Mouse (Mus musculus) left cerebral cortex, postnatal 36 days (tissue): ENCODE measurements around the gene Mesp2. TPM values are rescaled to one million over a fixed set of nuclear protein-coding genes. Genes with fewer than 3 reads are reported as not detected.

Source experiments
- DNase-seq, 2 experiments: peaks; one replicate each; pipeline ENCODE4 v3.0.0; 2021 to 2022; ENCODE audit warnings: low spot score in 2 of 2, mixed read lengths in 1 of 2
- intact Hi-C: fragments of 180-260 bp; cut with DNase I; formaldehyde crosslinking; loops from one replicate; pipeline ENCODE4 v1.15.1; 2025
- total RNA-seq, 2 experiments: library from RNA; stranded (reverse); gene quantifications; 2 replicates each; pipeline ENCODE4 v1.2.3; 2021

Mesp2 gene
- total RNA-seq, 2 experiments from 2014 or later, result 1.5 to 1.7 TPM

DNA sequence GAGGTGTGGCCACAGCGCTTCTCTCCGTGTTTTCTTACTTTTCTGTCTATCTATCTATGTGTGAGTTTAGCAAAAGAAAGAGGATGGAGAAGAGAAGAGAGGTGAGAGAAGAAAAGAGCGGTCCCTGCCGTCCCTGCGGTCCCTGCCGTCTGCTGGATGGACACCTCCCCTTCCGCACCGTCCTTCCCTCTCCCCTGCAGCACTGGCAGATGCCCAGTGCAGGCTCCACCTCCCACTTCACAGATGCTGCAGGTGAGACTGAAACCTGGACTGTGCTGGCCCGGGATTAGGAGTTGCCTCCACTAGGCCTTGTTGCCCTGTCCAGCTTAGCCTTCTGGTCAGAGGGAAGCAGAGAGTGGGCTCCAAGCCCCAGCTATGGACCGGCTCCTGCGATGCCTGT, 9.1 kb upstream of the Mesp2 start:
- intact Hi-C loops, result no loop called here
- DNase-seq, result no peak

DNA sequence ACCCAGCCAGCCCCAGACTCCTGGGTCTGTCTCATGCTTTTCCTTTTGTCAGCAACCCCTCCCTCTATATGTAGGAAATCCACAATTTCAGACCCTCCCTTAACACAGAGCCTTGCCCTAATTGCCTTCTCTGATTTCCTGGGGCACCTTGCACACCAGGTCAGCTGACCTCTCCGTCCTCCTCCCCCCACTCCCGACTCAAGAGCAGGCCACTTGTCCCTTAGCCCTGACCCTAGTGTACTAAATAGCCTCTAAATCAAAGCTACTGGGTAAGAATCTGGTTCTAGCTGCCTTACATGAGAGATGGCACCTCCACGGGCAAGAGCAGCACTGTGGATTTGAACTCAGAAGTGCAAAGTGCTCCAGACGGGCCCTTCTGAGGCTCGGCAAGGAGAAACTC, 8.5 kb upstream of the Mesp2 start:
- DNase-seq, result no peak
- intact Hi-C loops, result no loop called here

DNA sequence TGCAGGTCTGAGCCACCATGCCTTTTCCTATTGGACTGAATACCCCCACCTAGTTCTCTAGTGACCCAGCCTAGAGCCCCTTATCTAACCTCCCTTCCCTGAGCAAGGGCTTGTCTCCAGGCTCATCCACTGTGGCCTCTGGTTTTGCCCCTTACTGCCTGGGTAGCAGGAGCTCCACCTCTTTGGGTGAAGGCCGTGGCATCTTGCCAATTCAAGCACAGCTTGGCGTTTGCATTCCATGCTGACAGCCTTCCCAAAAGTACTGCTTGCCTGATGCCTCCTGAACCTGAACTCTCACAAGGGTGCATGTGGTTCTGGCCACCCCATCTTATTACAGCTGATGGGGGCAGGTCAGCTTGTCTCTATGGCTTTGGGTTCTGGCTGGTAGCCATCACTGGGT, 6.6 kb upstream of the Mesp2 start:
- intact Hi-C loops, result no loop called here
- DNase-seq, result no peak

DNA sequence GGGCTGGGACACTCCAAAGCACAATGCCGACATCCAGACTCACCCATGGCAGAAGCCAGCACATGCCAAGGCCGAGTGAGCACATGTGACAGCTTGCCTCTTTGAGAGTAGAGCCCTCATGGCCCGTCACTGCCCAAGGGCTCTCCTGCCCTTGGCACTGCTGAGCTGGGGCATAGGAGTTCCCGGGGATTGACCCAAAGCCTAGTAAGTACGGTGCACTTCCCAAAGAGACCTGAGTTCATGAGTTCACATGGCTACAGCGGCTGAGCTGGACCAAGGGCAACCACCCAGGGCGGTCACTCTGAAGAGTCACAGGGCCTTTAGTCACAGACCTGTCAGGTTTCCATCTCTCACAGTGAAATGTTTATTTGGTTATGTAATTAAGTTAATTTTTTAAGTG, 2.0 kb upstream of the Mesp2 start:
- DNase-seq, result no peak
- intact Hi-C loops, result no loop called here

DNA sequence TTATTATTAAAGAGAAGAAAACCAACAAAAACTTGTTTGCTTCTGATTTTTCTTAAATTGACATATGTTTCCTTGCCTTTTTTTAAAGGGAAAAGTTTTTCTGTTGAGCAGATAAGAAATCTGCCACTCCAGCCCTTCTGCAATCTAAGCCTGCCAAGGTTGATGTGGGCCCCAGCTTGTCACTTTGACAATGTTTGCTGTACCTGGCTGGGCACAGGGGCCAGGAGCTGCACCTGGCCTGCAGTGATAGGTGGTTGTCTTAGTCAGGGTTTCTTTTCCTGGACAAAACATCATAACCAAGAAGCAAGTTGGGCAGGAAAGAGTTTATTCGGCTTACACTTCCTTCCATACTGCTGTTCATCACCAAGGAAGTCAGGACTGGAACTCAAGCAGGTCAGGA, 2.9 kb downstream of the Mesp2 start:
- no peak for DNase-seq
- intact Hi-C loops, result no loop called here

DNA sequence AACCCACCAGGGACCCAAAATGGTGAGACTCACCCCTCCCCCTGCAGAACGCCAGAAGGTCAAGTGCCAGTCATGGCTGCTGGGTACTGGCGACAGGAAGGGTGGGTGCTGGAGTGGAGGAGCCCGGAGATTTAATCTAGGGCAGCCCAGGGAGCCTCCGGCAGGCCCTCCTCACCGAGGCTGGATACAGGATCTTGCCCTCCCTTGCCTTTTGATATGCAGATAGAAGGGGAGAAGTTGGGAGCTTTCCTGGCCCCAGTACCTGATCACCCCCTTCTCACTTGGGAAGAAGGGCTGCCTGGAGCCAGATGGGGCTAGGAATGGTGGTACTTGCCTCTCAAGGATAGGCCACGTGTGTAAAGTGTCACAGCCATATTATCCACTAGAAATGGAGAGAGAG, 7.8 kb downstream of the Mesp2 start:
- intact Hi-C loops, result no loop called here
- no peak for DNase-seq

DNA sequence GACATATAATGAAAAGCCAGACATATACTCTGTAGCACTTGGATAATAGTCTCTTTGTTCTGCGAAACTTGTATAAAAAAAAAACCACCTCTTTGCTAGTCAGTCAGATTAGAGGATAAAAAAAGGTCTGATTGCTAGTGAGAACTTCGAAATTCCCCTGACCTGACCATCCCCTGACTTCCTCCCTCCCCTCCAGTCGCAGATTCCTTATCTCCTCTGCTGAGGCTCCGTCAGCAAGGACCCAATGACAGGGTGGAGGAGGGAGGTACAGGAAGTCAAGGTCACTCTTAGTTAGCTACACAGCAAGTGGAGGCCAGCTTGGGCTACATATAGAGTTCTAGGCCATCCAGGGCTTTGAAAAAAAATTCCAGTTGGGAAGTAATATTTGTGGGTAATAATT, 9.0 kb downstream of the Mesp2 start:
- no peak for DNase-seq
- intact Hi-C loops, result no loop called here

DNA sequence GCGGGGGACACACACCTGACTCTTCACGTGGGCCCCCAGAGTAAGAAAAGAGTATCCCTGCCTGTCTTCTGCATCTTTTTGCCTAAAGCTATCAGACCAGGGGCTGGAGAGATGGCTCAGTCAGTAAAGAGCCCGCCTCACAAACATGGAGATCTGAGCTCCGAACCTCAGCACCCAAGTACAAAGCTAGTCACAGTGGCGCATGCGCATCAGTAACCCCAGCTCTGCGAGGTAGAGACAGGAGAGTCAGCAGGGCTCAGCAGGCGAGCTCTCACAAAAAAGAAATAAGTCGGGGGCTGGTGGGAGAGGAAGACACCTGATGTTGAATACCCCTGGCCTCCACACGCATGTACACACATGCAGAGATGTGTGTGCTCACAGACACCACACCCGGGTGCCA, 9.5 kb downstream of the Mesp2 start:
- no peak for DNase-seq
- intact Hi-C loops, result no loop called here

DNA sequence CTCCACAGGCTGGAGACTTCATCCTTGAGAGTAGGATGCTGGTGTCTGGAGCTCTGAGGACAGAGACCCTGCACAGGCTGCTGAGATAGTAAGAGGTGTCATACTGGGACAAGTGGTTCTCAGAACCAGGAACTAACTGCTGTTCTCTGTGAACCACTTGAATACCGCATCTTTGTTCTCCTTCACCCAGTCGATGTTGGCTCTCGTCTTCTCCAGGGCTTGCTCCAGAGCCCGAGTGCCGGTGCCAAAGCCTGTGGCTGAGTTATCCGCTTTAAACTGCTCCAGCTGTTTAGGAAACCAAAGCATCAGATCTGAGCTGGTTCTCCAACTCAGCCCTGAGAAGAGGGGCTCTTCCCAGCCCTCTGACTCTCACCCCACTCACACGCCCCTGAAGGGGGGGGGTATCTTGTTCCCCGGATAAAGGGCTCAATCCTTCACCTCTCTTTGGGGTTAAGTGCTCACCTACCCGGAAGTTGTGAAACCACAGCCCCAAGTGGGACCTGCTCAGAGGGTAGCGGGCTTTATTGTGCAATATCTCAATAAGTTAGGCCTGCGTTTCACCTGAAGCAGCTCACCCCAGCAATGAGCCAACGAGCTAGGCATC, 11.7 kb downstream of the Mesp2 start:
- DNase-seq, result no peak
- intact Hi-C loops, result no loop called here

DNA sequence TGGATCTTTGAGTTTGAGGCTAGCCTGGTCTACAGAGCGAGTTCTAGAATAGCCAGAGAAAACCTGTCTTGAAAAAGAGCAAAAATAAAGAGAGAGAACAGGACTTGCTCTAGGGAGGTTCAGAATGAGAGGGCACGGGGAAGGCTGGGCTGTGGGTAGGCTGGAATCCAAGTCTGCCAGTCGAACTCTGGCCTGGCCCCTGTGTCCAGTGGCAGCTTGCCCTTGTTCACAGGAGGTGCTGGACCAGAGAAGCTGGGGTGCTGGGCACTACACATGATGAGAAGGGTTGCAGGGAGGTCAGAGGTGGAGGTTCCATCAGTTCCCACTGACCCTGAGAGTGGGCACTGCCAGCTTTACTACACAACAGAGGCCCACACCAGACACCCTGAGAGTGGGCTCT, 17.8 kb downstream of the Mesp2 start:
- DNase-seq, result no peak
- intact Hi-C loops, result no loop called here

DNA sequence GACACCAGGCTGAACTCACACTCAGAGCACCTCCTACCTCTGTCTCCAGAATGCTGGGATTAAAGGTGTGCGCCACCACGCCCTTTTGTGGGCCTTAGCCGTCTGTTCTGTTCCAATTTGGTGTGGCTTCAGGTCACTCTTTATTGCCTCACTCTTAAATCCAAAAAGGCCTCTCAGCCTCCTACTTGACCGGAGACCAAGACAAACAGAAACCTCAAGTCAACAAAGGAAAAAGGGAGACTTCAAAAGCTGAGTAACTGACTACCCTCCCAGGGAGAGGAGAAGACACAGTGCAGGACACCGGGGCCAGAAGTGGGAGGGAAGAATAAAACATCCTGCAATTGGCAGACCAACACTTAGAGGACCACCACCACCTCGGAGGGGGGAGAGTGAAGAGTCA, 20.6 kb downstream of the Mesp2 start:
- DNase-seq, result no peak
- intact Hi-C loops, result no loop called here

DNA sequence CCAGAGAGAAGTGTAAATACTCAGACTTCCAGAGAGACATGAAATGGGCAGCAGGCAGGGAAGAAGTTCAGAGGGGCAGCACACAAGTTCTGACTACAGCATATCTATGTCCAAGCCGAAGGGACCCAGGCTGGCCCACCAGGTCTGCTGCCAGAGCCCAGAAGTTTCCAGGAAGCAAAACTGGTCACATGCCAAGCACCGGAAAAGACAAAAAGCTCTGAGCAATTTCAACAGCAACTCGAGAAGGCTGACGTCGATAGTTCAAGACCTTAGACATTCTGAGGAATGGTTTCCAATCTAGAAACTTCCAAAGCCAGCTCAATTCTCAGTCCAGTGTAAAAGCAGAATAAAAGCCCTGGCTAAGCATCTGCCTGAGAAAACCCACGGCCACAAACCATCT, 21.1 kb downstream of the Mesp2 start:
- intact Hi-C loops, result no loop called here
- no peak for DNase-seq

DNA sequence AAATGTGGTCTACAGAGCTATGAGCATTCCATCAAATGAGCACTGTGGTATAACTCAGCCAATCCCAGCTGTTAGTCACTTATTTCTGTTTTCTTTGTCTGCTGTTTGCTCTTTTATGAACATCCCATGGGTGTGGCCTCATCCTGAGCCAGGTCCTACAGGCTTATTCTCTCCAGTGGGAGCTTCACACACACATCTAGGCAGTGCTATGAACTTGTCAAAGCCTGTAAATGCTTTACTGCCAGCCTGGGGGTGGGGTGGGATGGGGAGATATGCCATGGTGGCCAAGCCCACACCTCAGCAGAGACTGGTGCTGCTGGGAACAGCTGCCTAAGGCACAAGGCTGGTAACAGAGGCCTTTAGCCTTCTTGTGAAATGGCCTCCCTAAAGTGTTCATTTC, 22.5 kb downstream of the Mesp2 start:
- intact Hi-C loops, result no loop called here
- no peak for DNase-seq

DNA sequence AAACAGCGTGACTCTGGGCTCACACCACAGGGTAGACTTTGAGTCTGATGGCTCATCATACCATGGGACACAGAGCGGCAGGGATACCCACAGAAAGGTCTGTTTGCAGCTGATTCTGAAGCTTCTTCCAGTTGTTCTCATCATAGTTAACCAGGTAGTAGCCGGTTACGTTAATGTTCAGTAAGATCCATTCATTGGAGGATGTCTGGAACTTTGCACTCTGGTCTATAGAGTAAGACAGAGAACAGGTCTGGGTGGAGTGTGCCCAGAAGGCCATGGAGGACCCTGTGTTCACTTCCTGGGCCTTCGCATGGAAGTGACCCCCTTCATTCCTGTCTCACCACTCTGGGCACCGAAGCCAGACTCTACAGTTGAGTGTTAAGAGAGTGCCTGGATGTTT, 24.7 kb downstream of the Mesp2 start:
- no peak for DNase-seq
- intact Hi-C loops, result no loop called here

DNA sequence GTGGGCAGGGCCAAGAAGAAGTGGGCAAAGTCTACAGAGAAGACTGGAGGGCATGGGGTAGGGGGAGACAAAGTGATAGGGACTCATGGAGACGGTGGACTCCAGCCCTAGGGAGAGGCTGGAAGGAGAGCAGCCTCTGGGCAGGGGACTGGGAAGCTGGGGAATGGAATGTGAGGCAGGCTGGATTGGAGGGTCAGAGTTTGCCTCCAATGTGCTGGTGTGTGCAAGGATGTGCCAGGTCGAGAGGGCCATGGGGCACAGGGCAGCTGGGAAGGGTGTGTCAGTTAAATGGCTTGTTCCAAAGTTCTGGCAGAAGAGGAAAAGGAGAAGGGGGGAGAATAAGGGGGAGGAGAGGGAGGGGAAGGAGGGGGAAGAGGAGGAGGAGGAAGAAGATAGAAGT, 26.7 kb downstream of the Mesp2 start:
- no peak for DNase-seq
- intact Hi-C loops, result no loop called here

DNA sequence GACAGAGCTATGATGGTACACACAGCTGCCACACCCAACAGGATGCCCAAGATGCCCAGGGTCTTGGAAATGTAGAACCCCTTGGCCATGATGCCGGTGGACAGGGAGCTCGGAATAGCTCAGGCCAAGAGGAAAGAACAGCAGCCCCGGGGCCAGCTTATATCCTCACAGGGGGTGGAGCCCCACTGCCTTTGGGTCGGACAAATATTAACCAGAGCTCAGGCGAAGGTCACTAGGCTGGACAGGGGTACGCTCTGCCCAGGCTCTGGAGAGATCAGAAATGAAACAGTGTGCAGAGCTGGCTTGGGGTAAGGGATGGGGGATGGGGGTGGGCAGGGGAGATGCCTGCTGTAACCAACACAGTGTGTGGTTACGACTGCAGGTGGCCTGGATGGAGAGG, 31.6 kb downstream of the Mesp2 start:
- intact Hi-C loops, result no loop called here
- no peak for DNase-seq

DNA sequence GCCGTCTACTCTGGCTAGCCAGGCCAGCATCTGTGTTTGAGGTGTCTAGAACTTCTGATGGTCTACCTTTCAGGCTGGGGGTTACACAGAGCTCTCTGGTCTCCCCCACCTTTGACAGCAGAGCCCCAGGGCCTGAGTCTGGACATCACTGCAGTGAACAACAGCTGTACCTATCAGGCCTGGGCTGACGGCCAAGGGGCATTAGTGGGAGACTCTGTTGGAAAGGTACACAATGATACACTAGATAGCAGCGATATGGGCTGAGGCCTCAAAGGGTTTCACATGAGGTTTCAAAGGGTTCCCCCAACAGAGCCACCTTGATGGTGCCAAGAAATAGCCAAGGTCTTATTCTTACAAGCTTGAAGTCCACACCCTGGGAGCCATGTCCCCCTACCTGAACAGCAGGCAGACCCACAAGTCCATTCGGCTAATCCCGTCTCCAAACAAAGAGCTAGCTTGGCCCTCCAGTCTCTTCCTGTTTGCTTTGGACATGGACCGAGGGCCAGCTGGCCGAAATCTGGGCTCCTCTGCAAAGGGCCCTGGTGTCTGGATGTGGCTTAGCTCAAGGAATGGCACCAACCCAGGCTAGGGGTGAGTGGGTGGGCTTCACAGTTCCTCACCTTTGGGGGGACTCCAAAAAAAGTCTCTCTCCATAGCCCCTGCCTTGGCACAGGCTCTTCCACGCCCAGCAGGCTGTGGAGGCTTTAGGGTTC, 33.7 kb downstream of the Mesp2 start:
- no peak for DNase-seq
- intact Hi-C loops, result no loop called here

DNA sequence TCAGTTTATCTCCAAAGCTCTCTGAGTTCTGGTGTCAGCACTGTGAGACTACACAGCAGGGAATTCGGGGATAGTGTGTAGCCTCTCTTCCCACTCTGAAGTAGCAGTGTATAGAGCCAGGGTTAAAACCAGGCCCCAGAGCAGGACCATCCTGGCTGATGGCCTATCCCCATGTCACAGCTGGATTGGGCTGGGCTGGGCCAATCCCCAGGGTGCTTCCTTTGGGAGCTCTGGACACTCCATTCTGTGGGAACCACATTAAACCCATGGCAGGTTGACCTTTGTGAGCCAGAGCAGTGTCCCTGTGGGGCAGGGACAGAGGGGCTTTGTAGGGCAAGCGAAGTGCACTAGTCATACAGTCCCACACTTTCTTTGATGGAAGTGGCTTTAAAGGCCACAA, 35.8 kb downstream of the Mesp2 start:
- no peak for DNase-seq
- intact Hi-C loops, result no loop called here

DNA sequence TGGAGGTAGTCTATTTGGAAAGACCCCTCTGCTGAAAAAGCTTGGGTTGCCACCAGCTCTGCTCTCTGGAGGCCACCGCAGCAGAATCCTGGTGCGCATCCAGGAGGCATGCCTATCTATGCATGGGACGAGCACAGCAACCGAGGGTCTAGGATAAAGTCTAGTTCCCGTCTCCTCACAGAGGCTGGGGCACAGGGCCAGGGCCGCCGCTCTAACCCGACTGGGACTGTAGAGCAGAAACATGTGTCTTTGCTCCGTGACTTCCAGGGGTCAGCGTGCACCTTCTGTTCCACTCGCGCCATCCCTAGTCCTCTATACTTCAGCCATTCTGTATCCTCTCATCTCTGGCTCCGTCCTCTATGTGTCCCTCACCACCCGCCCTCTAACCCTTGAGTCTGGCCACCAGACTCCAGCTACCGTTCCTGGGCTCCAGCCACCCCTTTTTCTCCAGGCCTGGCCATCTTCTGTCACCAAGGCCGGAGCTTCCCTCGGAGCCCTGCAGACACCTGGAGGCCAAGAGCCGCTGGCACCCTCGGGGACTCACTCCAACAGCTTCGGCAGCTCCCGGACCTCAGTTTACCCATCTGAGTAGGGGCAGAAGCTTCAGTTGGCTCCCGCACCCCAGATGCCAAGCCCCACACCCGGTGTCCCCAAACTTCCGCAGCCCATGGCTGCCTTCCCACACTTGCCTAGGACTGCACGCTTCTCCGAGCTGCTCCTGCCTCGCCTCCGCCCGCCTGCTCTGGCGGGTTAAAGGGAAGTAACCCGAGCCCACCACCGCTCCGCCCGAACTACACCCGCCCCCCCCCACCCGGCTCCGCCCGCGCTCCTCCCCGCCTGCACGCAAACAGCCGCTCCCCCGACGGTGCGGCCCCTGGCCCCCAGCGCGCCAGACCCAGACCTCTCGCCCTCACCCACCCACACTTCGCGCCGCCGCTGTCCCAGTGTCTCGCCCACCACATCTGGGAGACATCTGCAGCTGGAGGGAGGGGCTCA, 37.2 kb downstream of the Mesp2 start:
- no peak for DNase-seq
- intact Hi-C loops, result no loop called here

DNA sequence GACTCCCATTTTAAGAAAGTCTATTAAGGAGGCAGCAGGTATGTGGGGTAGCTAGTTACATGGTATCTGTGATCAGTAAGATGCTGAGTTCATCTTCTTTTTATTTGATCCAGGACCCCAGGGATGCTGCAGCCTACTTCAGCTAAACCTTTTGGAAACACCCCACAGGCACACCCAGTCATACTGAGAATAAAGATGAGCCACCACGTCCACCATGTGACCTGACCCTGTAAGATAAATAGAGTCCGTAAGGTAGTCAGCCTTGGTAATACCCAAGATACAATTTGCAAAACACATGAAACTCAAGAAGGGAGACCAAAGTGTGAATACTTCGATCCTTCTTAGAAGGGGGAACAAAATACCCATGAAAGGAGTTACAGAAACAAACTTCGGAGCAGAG, 45.8 kb downstream of the Mesp2 start:
- intact Hi-C loops, result no loop called here
- DNase-seq, result no peak
